Mouse (Mus musculus) myocyte (in vitro differentiated cells): Measurements from ENCODE around the gene Npm1.

Experiments
- MAX ChIP-seq: IDR thresholded peaks from one replicate; pipeline ENCODE4 v1.6.1; 2011; ENCODE audit warnings: low read depth, mild to moderate bottlenecking, control low read depth
- MYOD1 ChIP-seq, 3 experiments: IDR thresholded peaks; one replicate each; pipeline ENCODE4 v1.6.1; 2011; ENCODE audit warnings: control low read depth in 2 of 3, low read depth in 2 of 3, mild to moderate bottlenecking in 2 of 3, moderate library complexity in 1 of 3; ENCODE audit not compliant: insufficient read length in 2 of 3, control insufficient read depth in 1 of 3
- POLR2A ChIP-seq: IDR thresholded peaks from one replicate; pipeline ENCODE4 v1.6.1; 2011; ENCODE audit warnings: low read depth, mild to moderate bottlenecking, control low read depth, moderate library complexity; ENCODE audit not compliant: insufficient read length
- POLR2AphosphoS2 ChIP-seq: IDR thresholded peaks from one replicate; pipeline ENCODE4 v1.6.1; 2011; ENCODE audit warnings: low read depth, control low read depth; ENCODE audit not compliant: insufficient read length
- USF1 ChIP-seq: IDR thresholded peaks from one replicate; pipeline ENCODE4 v1.6.1; 2011; ENCODE audit warnings: low read depth, mild to moderate bottlenecking, control low read depth, moderate library complexity

DNA sequence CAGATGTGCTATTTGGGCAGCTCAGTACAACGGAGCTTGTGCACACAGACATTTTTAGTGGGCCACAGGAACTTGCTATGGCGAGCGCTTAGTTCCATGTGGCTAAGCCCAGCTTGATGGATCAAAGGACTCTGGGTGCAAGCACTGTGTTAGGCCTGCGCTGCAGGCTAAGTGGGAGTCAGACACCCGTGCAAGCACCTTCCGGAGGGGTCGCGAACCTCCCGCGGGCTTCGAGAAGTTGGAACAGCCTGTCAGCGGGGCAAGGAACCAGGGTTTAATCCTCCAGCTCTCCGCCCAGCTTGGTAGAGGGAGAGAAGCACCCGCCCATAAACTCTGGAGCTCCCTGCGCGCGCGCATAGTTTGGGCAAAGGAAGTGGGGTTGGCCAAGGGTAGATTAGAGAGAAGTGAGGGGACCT, 17.7 kb upstream of the Npm1 start:
- TF ChIP-seq MAX (no peak), POLR2A (no peak), POLR2AphosphoS2 (no peak), USF1 (no peak), MYOD1 (IDR thresholded peaks at IDR 0.05; ENCODE audit: control insufficient read depth in 1 of 3, insufficient read length in 2 of 3, low read depth in 2 of 3) (no peak)
